Mouse (Mus musculus) spleen, postnatal 4 days (tissue): ENCODE data around the gene Defb25.

ENCODE experiments used
- DNase-seq, 2 experiments: peaks; one replicate each; pipeline ENCODE4 v3.0.0; 2022; ENCODE audit warnings: low spot score in 2 of 2

Defb25 gene

DNA sequence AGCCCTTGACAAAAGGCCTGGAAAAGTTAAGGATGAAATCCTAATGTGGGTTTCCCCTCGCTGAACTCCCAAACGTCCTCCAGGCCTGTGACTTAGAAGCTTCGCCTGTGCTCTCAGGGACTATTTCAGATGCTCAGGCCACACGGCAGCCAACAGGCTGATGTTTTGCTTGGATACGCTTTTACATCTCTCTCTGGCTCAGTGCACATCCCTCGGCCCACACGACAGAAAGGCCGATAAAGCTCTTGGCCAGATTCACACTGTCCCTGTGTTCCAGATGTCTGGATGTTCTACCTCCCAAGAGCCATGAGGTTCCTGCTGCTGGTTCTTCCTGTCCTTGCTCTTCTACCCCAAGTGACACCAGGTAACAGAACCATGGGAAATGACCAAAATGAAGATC is 49.4 kb downstream of the Defb25 start:
- DNase-seq = no peak
